Mouse (Mus musculus): ENCODE measurements at regions not wholly inside any gene's neighbourhood (a gene's known extent, or its start where the extent isn't known, plus 50 kb on each side); places are given as distances from the start of the nearest gene placed in this dataset.

GRCm38 (mm10) chr13:16702138-16702537 is 690.5 kb downstream of the Inhba start:
- H3K4me3 ChIP-seq (replicated peaks; ENCODE audit: low read length): no peak overlapping the region
- ATAC-seq (ENCODE audit: low FRiP score) (no peak), DNase-seq (ENCODE audit: low spot score) (no peak)
- H3K36me3 ChIP-seq (replicated peaks; ENCODE audit: control insufficient read depth, insufficient read depth): no peaks in the 10 kb centered on the region
- 0 out of 2 replicates have a peak, but pooled peaks cover 8% of the 10 kb centered on the region for H3K4me1 ChIP-seq (replicated peaks; ENCODE audit: control insufficient read depth, insufficient read depth, low read length)
- no peak overlapping the region for H3K27ac ChIP-seq
- 82% methylated on average over 1 of the region's 1 CpGs for WGBS
- no peaks in the 10 kb centered on the region for H3K9me3 ChIP-seq (ENCODE audit: control insufficient read depth, low read length)
- H3K9ac ChIP-seq: no peak overlapping the region
- H3K27me3 ChIP-seq (ENCODE audit: control insufficient read depth, insufficient read depth, low read length): no peaks in the 10 kb centered on the region
- H3K4me2 ChIP-seq (replicated peaks): no peak overlapping the region

GRCm38 (mm10) chr13:16705217-16706104 is 693.8 kb downstream of the Inhba start:
- Histone ChIP-seq H3K9me3 (ENCODE audit: control insufficient read depth, low read length) (no peaks in the 10 kb centered on the region), H3K27ac (peak overlapping the region; percentile 60), H3K9ac (no peak overlapping the region), H3K36me3 (replicated peaks; ENCODE audit: control insufficient read depth, insufficient read depth) (no peaks in the 10 kb centered on the region), H3K4me1 (replicated peaks; ENCODE audit: control insufficient read depth, insufficient read depth, low read length) (0 out of 2 replicates have a peak, but pooled peaks cover 8% of the 10 kb centered on the region), H3K27me3 (ENCODE audit: control insufficient read depth, insufficient read depth, low read length) (no peaks in the 10 kb centered on the region), H3K4me2 (replicated peaks) (peak overlapping the region; percentile 18), H3K4me3 (replicated peaks; ENCODE audit: low read length) (no peak overlapping the region)
- peak; percentile 48 for DNase-seq (ENCODE audit: low spot score)
- ATAC-seq (ENCODE audit: low FRiP score): peak; percentile 92
- WGBS: 45% methylated on average over 10 of the region's 10 CpGs

- H3K27ac ChIP-seq: peak overlapping the region; percentile 60
- H3K4me2 ChIP-seq (replicated peaks): peak overlapping the region; percentile 18
- 21% methylated on average over 1 of the region's 1 CpGs for WGBS
- H3K4me3 ChIP-seq (replicated peaks; ENCODE audit: low read length): no peak overlapping the region
- 0 out of 2 replicates have a peak, but pooled peaks cover 8% of the 10 kb centered on the region for H3K4me1 ChIP-seq (replicated peaks; ENCODE audit: control insufficient read depth, insufficient read depth, low read length)
- H3K27me3 ChIP-seq (ENCODE audit: control insufficient read depth, insufficient read depth, low read length): no peaks in the 10 kb centered on the region
- no peaks in the 10 kb centered on the region for H3K9me3 ChIP-seq (ENCODE audit: control insufficient read depth, low read length)
- ATAC-seq (ENCODE audit: low FRiP score) (no peak), DNase-seq (ENCODE audit: low spot score) (no peak)
- H3K9ac ChIP-seq: no peak overlapping the region
- H3K36me3 ChIP-seq (replicated peaks; ENCODE audit: control insufficient read depth, insufficient read depth): no peaks in the 10 kb centered on the region
Observed at GRCm38 (mm10) chr13:16706105-16706442, 694.4 kb downstream of the Inhba start.

GRCm38 (mm10) chr13:16715296-16715960 is 703.8 kb downstream of the Inhba start:
- Histone ChIP-seq H3K9me3 (ENCODE audit: control insufficient read depth, low read length) (no peaks in the 10 kb centered on the region), H3K27ac (no peak overlapping the region), H3K36me3 (replicated peaks; ENCODE audit: control insufficient read depth, insufficient read depth) (no peaks in the 10 kb centered on the region), H3K9ac (no peak overlapping the region), H3K27me3 (ENCODE audit: control insufficient read depth, insufficient read depth, low read length) (no peaks in the 10 kb centered on the region), H3K4me2 (replicated peaks) (no peak overlapping the region), H3K4me3 (replicated peaks; ENCODE audit: low read length) (no peak overlapping the region), H3K4me1 (replicated peaks; ENCODE audit: control insufficient read depth, insufficient read depth, low read length) (0 out of 2 replicates have a peak, but pooled peaks cover 5% of the 10 kb centered on the region)
- ATAC-seq (ENCODE audit: low FRiP score): no peak
- WGBS: 76% methylated on average over 5 of the region's 5 CpGs
- DNase-seq (ENCODE audit: low spot score): no peak

GRCm38 (mm10) chr13:16716340-16716739 is 704.7 kb downstream of the Inhba start:
- ATAC-seq (ENCODE audit: low FRiP score): no peak
- Histone ChIP-seq H3K9ac (no peak overlapping the region), H3K36me3 (replicated peaks; ENCODE audit: control insufficient read depth, insufficient read depth) (no peaks in the 10 kb centered on the region), H3K4me1 (replicated peaks; ENCODE audit: control insufficient read depth, insufficient read depth, low read length) (0 out of 2 replicates have a peak, but pooled peaks cover 5% of the 10 kb centered on the region), H3K4me2 (replicated peaks) (no peak overlapping the region), H3K27ac (no peak overlapping the region), H3K27me3 (ENCODE audit: control insufficient read depth, insufficient read depth, low read length) (no peaks in the 10 kb centered on the region), H3K9me3 (ENCODE audit: control insufficient read depth, low read length) (no peaks in the 10 kb centered on the region), H3K4me3 (replicated peaks; ENCODE audit: low read length) (no peak overlapping the region)
- DNase-seq (ENCODE audit: low spot score): no peak
- 61% methylated on average over 6 of the region's 6 CpGs for WGBS

- H3K4me3 ChIP-seq (replicated peaks; ENCODE audit: low read length): no peak overlapping the region
- ATAC-seq (ENCODE audit: low FRiP score) (no peak), DNase-seq (ENCODE audit: low spot score) (no peak)
- WGBS: 67% methylated on average over 5 of the region's 5 CpGs
- no peaks in the 10 kb centered on the region for H3K9me3 ChIP-seq (ENCODE audit: control insufficient read depth, low read length)
- H3K27ac ChIP-seq: no peak overlapping the region
- no peaks in the 10 kb centered on the region for H3K36me3 ChIP-seq (replicated peaks; ENCODE audit: control insufficient read depth, insufficient read depth)
- H3K4me2 ChIP-seq (replicated peaks): no peak overlapping the region
- 0 out of 2 replicates have a peak, but pooled peaks cover 5% of the 10 kb centered on the region for H3K4me1 ChIP-seq (replicated peaks; ENCODE audit: control insufficient read depth, insufficient read depth, low read length)
- no peak overlapping the region for H3K9ac ChIP-seq
- no peaks in the 10 kb centered on the region for H3K27me3 ChIP-seq (ENCODE audit: control insufficient read depth, insufficient read depth, low read length)
Observed at GRCm38 (mm10) chr13:16716796-16717749, 705.4 kb downstream of the Inhba start.

GRCm38 (mm10) chr13:16720090-16720489 is 708.4 kb downstream of the Inhba start:
- Histone ChIP-seq H3K4me3 (replicated peaks; ENCODE audit: low read length) (no peak overlapping the region), H3K4me1 (replicated peaks; ENCODE audit: control insufficient read depth, insufficient read depth, low read length) (0 out of 2 replicates have a peak, but pooled peaks cover 5% of the 10 kb centered on the region), H3K4me2 (replicated peaks) (no peak overlapping the region), H3K27ac (no peak overlapping the region), H3K9me3 (ENCODE audit: control insufficient read depth, low read length) (no peaks in the 10 kb centered on the region), H3K9ac (no peak overlapping the region), H3K36me3 (replicated peaks; ENCODE audit: control insufficient read depth, insufficient read depth) (no peaks in the 10 kb centered on the region), H3K27me3 (ENCODE audit: control insufficient read depth, insufficient read depth, low read length) (no peaks in the 10 kb centered on the region)
- DNase-seq (ENCODE audit: low spot score) (no peak), ATAC-seq (ENCODE audit: low FRiP score) (no peak)
- 89% methylated on average over 2 of the region's 2 CpGs for WGBS

- no peak for DNase-seq (ENCODE audit: low spot score)
- no peak overlapping the region for H3K4me3 ChIP-seq (replicated peaks; ENCODE audit: low read length)
- H3K9ac ChIP-seq: no peak overlapping the region
- H3K27me3 ChIP-seq (ENCODE audit: control insufficient read depth, insufficient read depth, low read length): no peaks in the 10 kb centered on the region
- no peaks in the 10 kb centered on the region for H3K9me3 ChIP-seq (ENCODE audit: control insufficient read depth, low read length)
- WGBS: 82% methylated on average over 5 of the region's 5 CpGs
- ATAC-seq (ENCODE audit: low FRiP score): no peak
- H3K4me1 ChIP-seq (replicated peaks; ENCODE audit: control insufficient read depth, insufficient read depth, low read length): no peaks in the 10 kb centered on the region
- no peaks in the 10 kb centered on the region for H3K36me3 ChIP-seq (replicated peaks; ENCODE audit: control insufficient read depth, insufficient read depth)
- H3K4me2 ChIP-seq (replicated peaks): no peak overlapping the region
- no peak overlapping the region for H3K27ac ChIP-seq
Observed at GRCm38 (mm10) chr13:16725350-16725749, 713.7 kb downstream of the Inhba start.

GRCm38 (mm10) chr13:16738313-16738712 is 726.7 kb downstream of the Inhba start:
- Histone ChIP-seq H3K36me3 (replicated peaks; ENCODE audit: control insufficient read depth, insufficient read depth) (no peaks in the 10 kb centered on the region), H3K9me3 (ENCODE audit: control insufficient read depth, low read length) (no peaks in the 10 kb centered on the region), H3K4me2 (replicated peaks) (no peak overlapping the region), H3K9ac (no peak overlapping the region), H3K27me3 (ENCODE audit: control insufficient read depth, insufficient read depth, low read length) (no peaks in the 10 kb centered on the region), H3K4me3 (replicated peaks; ENCODE audit: low read length) (no peak overlapping the region), H3K4me1 (replicated peaks; ENCODE audit: control insufficient read depth, insufficient read depth, low read length) (no peaks in the 10 kb centered on the region), H3K27ac (no peak overlapping the region)
- ATAC-seq (ENCODE audit: low FRiP score) (no peak), DNase-seq (ENCODE audit: low spot score) (no peak)
- 94% methylated on average over 1 of the region's 1 CpGs for WGBS

Data from hindbrain, embryonic 14.5 days (tissue).